Mouse (Mus musculus): ENCODE measurements around the gene Naa38. TPM values are rescaled to one million over a fixed set of nuclear protein-coding genes. Genes with fewer than 3 reads are reported as not detected.

Naa38 gene
- polyA plus RNA-seq, 1 experiment, result 82.3 TPM

DNA sequence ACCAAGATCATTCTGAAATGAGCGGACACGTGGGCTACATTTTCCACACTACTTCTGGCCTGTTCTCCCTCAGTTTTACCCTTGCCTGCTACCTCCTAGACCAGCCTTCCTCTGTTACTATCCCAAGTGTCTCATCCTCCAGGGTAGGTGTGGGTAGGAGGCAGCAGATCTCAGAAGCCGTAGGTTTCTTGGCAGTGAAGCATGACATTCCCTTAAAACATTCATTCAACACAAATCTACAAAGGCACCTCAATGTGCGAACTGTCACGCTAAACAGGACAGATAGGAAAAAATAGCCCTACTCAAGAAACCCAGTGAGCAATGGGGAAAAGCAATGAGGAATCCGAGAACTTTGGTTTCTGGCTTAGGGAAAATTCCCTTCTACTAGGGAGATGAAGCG lies 17.3 kb downstream of the Naa38 start:
- no peak for TF ChIP-seq POLR2A (IDR thresholded peaks at IDR 0.05; ENCODE audit: low read depth, low read length)
- no peak for TF ChIP-seq CTCF (IDR thresholded peaks at IDR 0.05; ENCODE audit: extremely low read depth, insufficient read depth, insufficient read length, insufficient replicate concordance)
- H3K27me3 ChIP-seq (ENCODE audit: control insufficient read depth, insufficient read depth, low read length), result no peaks in the 10 kb centered on the region
- H3K4me1 ChIP-seq (ENCODE audit: control insufficient read depth, insufficient read depth, insufficient read length), result peaks cover 5% of the 10 kb centered on the region; the same call in 1 of the 2 replicates
- 87% methylated on average over 7 of the region's 7 CpGs for WGBS
- H3K4me3 ChIP-seq (ENCODE audit: extremely low read depth, insufficient read depth, insufficient read length), result no peak overlapping the region
- H3K36me3 ChIP-seq (ENCODE audit: control insufficient read depth, insufficient read depth, low read length), result no peaks in the 10 kb centered on the region
- H3K27ac ChIP-seq (ENCODE audit: insufficient read depth, low read length), result no peak overlapping the region
- no peak for DNase-seq (ENCODE audit: low read depth in 1 of 2, low spot score in 2 of 2)

DNA sequence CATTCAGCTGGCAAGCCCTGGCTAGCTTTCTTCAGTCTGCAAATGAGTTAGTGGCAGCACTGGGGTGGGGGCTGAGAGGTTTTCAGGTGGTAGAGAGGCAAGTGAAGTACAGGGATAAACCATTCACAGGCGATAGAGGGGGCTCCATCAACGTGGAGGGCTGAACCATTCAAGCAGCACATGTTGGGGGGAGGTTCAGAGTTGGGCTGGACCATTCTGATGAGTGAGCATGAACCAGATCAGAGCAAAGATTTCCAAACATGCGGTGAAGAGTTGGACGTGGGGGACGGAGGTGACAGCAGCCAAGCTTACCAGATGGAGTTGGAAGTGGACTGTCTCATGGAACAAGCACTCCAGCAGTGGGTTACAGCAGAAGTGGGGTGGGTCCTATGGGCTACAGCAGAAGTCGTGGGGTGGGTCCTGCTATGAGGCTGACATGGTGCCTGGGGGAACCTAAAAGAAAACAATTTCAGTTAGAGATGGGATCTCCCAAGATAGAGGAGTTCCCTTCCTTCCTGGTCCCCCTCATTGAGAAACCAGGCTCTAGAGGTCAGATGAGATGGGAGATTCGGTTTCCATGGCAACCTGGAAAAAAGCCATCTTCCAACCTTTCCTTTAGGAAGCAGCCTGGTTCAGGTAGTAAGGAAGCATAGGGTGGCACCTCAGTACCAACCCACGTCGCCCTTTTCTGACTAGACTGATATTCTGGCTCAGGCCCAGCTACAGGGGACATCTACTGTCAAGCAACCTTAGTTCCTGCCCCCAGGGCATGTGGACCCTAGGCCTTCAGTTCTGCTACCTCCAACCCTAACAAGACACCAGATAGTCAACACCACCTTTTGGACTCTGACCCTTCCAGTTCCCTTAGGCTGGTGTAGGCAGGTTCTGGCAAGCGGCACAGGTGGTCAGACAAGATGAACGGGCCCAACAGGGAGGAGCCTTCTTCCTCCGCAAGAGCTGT lies 18.2 kb downstream of the Naa38 start, which contains the start of gene Kdm6b:
Gene Kdm6b, minus strand, starts transcription at position 455 of the 961 bp plus-strand sequence.
- DNase-seq (ENCODE audit: low read depth in 1 of 2, low spot score in 2 of 2), result no peak

DNA sequence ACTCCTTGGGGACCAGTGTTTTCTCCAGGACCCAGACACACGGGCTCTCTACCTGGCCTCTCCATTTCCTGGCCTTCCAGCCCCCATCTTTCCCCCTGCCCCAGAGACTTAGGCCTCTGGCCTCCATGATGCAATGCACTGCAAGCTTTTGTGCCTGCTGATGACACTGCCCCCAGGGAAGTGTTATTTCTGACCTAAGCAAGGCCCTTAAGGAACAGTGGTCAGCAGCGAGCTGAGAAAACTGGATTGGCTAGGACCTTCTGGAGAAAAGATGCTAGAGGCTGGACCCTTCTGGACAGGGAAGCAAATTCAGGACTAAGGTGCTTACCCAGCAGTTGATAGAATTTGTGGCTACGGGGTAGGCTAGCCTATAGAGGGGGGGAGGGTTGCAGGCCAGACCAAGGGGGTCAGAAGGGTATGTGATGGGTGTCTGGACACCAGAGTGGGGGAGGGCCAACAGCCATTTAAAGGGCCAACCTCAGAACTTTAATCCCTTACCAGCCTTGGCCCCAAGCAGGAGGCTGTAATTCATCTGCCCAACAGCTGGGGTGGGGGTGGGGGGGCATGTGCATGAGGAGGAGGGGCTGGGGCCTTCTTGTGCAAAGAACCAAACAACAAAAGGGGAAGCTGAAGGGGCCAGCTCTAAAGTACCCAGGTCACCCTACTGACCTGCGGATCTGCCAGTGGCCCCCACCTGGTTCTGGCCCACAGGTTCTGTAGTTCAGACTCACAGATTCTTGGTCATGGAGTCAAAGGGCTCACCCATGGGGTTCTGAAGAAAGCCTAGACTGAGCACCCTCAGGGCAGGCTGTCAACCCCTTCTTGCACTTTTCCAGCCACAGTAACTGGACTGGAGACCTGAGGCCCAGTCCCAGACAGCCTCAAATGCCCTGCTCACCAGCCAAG lies 19.4 kb downstream of the Naa38 start:
- WGBS, result 63% methylated on average over 4 of the region's 4 CpGs

More for the DNA sequence above, 18.2 kb downstream of the Naa38 start, which contains the start of gene Kdm6b:
- TF ChIP-seq POLR2A (IDR thresholded peaks at IDR 0.05; ENCODE audit: low read depth, low read length), result no peak
- no peak for TF ChIP-seq CTCF (IDR thresholded peaks at IDR 0.05; ENCODE audit: extremely low read depth, insufficient read depth, insufficient read length, insufficient replicate concordance)
- no peaks in the 10 kb centered on the region for H3K27me3 ChIP-seq (ENCODE audit: control insufficient read depth, insufficient read depth, low read length)
- H3K4me3 ChIP-seq (ENCODE audit: extremely low read depth, insufficient read depth, insufficient read length), result no peak within 1 kb of the TSS
- no peaks in the 10 kb centered on the region for H3K36me3 ChIP-seq (ENCODE audit: control insufficient read depth, insufficient read depth, low read length)
- H3K4me1 ChIP-seq (ENCODE audit: control insufficient read depth, insufficient read depth, insufficient read length), result peaks cover 8% of the 10 kb centered on the region; the same call in 1 of the 2 replicates
- 0 out of 2 replicates have a peak within 1 kb of the TSS, but pooled peaks have one; percentile 5 for H3K27ac ChIP-seq (ENCODE audit: insufficient read depth, low read length)
- WGBS, result 55% methylated on average over 12 of the region's 12 CpGs

DNA sequence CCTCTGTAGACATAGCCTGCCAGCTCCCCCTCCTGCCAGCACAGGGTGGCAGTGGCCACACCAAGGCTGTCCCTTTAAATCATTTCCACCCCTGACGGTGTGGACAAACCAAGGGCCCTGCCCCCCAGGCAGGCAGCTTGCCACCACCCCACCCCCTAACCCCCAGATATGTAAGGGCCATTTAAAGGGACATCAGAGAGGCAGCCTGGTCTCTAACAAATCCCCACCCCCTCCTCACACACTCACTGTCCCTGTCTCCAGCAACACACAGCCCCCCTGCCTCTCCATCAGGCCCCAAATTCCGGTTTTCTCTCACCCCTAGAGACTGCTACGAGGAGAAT lies 20.0 kb downstream of the Naa38 start:
- no peak for DNase-seq (ENCODE audit: low read depth in 1 of 2, low spot score in 2 of 2)
- TF ChIP-seq POLR2A (IDR thresholded peaks at IDR 0.05; ENCODE audit: low read depth, low read length) (no peak), CTCF (IDR thresholded peaks at IDR 0.05; ENCODE audit: extremely low read depth, insufficient read depth, insufficient read length, insufficient replicate concordance) (no peak)
- Histone ChIP-seq H3K36me3 (ENCODE audit: control insufficient read depth, insufficient read depth, low read length) (no peaks in the 10 kb centered on the region), H3K4me1 (ENCODE audit: control insufficient read depth, insufficient read depth, insufficient read length) (peaks cover 14% of the 10 kb centered on the region; the same call in 1 of the 2 replicates), H3K4me3 (ENCODE audit: extremely low read depth, insufficient read depth, insufficient read length) (peak overlapping the region; percentile 43; the same call in 1 of the 2 replicates), H3K27me3 (ENCODE audit: control insufficient read depth, insufficient read depth, low read length) (no peaks in the 10 kb centered on the region), H3K27ac (ENCODE audit: insufficient read depth, low read length) (peak overlapping the region; percentile 61)
- WGBS, result 19% methylated on average over 3 of the region's 3 CpGs

More for the DNA sequence above, 19.4 kb downstream of the Naa38 start:
- Histone ChIP-seq H3K4me3 (ENCODE audit: extremely low read depth, insufficient read depth, insufficient read length) (no peak overlapping the region; the same call in 1 of the 2 replicates), H3K36me3 (ENCODE audit: control insufficient read depth, insufficient read depth, low read length) (no peaks in the 10 kb centered on the region), H3K4me1 (ENCODE audit: control insufficient read depth, insufficient read depth, insufficient read length) (peaks cover 11% of the 10 kb centered on the region; the same call in 1 of the 2 replicates), H3K27me3 (ENCODE audit: control insufficient read depth, insufficient read depth, low read length) (no peaks in the 10 kb centered on the region), H3K27ac (ENCODE audit: insufficient read depth, low read length) (peak overlapping the region; percentile 32; the same call in 1 of the 2 replicates)
- TF ChIP-seq POLR2A (IDR thresholded peaks at IDR 0.05; ENCODE audit: low read depth, low read length) (no peak), CTCF (IDR thresholded peaks at IDR 0.05; ENCODE audit: extremely low read depth, insufficient read depth, insufficient read length, insufficient replicate concordance) (no peak)
- DNase-seq (ENCODE audit: low read depth in 1 of 2, low spot score in 2 of 2), result no peak

DNA sequence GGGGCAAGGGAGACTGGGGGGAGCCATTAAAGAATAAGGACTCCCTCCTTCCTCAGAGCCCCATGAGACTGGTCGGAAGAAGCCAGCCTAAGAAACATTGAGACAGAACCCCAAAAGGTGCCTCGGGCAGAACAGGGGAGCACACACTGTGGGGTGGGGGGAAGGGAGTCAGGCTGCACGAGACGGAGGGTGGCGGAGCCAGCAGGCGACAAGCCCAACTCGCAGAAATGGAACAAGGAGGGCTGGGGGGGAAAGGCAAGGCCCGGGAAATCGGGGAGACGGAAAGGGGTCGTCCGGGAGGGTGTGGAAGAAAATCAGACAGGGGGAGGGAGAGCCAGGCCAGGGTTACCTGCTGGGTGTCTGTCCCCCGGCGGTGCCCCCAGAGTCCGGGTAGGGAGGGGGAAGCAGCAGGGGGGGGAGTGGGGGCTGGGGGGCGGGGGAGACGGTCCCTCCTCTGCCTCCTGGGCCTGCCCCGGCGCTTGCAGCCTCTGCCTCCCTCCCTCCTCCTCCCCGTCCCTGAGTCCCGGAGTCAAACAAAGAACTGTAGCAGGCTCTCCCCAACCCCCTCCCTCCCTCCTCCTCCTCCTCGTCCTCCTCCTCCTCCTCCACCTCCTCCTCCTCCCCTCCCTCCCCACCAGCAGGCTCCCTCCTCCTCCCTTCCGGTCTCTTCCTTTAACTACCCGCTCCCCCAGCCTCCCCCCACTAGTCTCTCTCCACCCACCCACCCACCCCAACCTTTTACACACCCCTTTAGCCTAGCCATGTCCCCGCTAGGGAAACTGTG lies 20.6 kb downstream of the Naa38 start:
- H3K4me1 ChIP-seq (ENCODE audit: control insufficient read depth, insufficient read depth, insufficient read length), result peaks cover 14% of the 10 kb centered on the region; the same call in 1 of the 2 replicates
- H3K27ac ChIP-seq (ENCODE audit: insufficient read depth, low read length), result peak overlapping the region; percentile 61
- no peak for DNase-seq (ENCODE audit: low read depth in 1 of 2, low spot score in 2 of 2)
- peak overlapping the region; percentile 43 for H3K4me3 ChIP-seq (ENCODE audit: extremely low read depth, insufficient read depth, insufficient read length)
- H3K27me3 ChIP-seq (ENCODE audit: control insufficient read depth, insufficient read depth, low read length), result no peaks in the 10 kb centered on the region
- TF ChIP-seq CTCF (IDR thresholded peaks at IDR 0.05; ENCODE audit: extremely low read depth, insufficient read depth, insufficient read length, insufficient replicate concordance), result no peak
- TF ChIP-seq POLR2A (IDR thresholded peaks at IDR 0.05; ENCODE audit: low read depth, low read length), result no peak
- WGBS, result 9% methylated on average over 18 of the region's 25 CpGs
- no peaks in the 10 kb centered on the region for H3K36me3 ChIP-seq (ENCODE audit: control insufficient read depth, insufficient read depth, low read length)

DNA sequence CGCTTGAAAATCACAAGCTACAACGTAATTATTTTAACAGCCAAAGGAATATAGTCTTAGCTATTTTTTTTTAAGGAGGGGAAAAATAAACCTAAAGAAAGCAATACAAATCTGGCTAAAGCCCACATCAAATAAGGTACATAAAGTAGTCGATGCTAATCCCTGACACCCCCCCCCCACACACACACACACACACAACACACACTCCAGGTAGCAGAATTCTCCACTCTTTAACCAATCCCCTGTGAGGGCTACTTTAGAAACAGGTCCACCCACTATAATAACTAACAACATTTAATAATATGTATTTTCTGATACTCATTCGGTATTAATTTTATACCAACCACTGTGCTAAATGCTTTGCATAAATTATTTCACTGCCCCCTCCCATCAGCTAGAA lies 21.2 kb downstream of the Naa38 start:
- no peak overlapping the region for H3K4me3 ChIP-seq (ENCODE audit: extremely low read depth, insufficient read depth, insufficient read length)
- 7% methylated on average over 4 of the region's 4 CpGs for WGBS
- no peak for DNase-seq (ENCODE audit: low read depth in 1 of 2, low spot score in 2 of 2)
- H3K27ac ChIP-seq (ENCODE audit: insufficient read depth, low read length), result no peak overlapping the region
- no peaks in the 10 kb centered on the region for H3K27me3 ChIP-seq (ENCODE audit: control insufficient read depth, insufficient read depth, low read length)
- H3K4me1 ChIP-seq (ENCODE audit: control insufficient read depth, insufficient read depth, insufficient read length), result peaks cover 14% of the 10 kb centered on the region; the same call in 1 of the 2 replicates
- no peaks in the 10 kb centered on the region for H3K36me3 ChIP-seq (ENCODE audit: control insufficient read depth, insufficient read depth, low read length)
- no peak for TF ChIP-seq CTCF (IDR thresholded peaks at IDR 0.05; ENCODE audit: extremely low read depth, insufficient read depth, insufficient read length, insufficient replicate concordance)
- TF ChIP-seq POLR2A (IDR thresholded peaks at IDR 0.05; ENCODE audit: low read depth, low read length), result no peak

Data from spleen, adult 2 months (tissue).